Mouse (Mus musculus): ENCODE measurements at regions not wholly inside any gene's neighbourhood (a gene's known extent, or its start where the extent isn't known, plus 50 kb on each side); places are given as distances from the start of the nearest gene placed in this dataset.
"Not testable (repeated sequence)": the region's sequence is repeated elsewhere in the genome, so short reads cannot be mapped to it uniquely, and the experiment has no call there.

- no peak for DNase-seq (ENCODE audit: low spot score)
- WGBS: 50% methylated on average over 2 of the region's 2 CpGs
- Histone ChIP-seq H3K4me1 (ENCODE audit: control insufficient read depth, insufficient read depth, low read length) (no peaks in the 10 kb centered on the region), H3K4me2 (ENCODE audit: low read length) (no peak overlapping the region), H3K36me3 (ENCODE audit: control insufficient read depth, insufficient read depth, low read length) (no peaks in the 10 kb centered on the region), H3K9me3 (replicated peaks; ENCODE audit: control insufficient read depth, low read length) (no peaks in the 10 kb centered on the region), H3K4me3 (ENCODE audit: low read depth, low read length) (no peak overlapping the region), H3K9ac (ENCODE audit: low read length) (no peak overlapping the region), H3K27ac (ENCODE audit: low read depth, low read length) (no peak overlapping the region), H3K27me3 (replicated peaks; ENCODE audit: control insufficient read depth, insufficient read depth, low read length) (no peaks in the 10 kb centered on the region)
- no peak for ATAC-seq
Observed at GRCm38 (mm10) chr14:104410730-104411129, 57.1 kb downstream of the Pou4f1 start.

GRCm38 (mm10) chr14:104410292-104410691 is 57.5 kb downstream of the Pou4f1 start:
- no peak overlapping the region for H3K9ac ChIP-seq (ENCODE audit: low read length)
- ATAC-seq (no peak), DNase-seq (ENCODE audit: low spot score) (no peak)
- no peak overlapping the region for H3K4me2 ChIP-seq (ENCODE audit: low read length)
- H3K9me3 ChIP-seq (replicated peaks; ENCODE audit: control insufficient read depth, low read length): no peaks in the 10 kb centered on the region
- no peak overlapping the region for H3K4me3 ChIP-seq (ENCODE audit: low read depth, low read length)
- no peaks in the 10 kb centered on the region for H3K27me3 ChIP-seq (replicated peaks; ENCODE audit: control insufficient read depth, insufficient read depth, low read length)
- 57% methylated on average over 6 of the region's 6 CpGs for WGBS
- H3K4me1 ChIP-seq (ENCODE audit: control insufficient read depth, insufficient read depth, low read length): no peaks in the 10 kb centered on the region
- H3K27ac ChIP-seq (ENCODE audit: low read depth, low read length): no peak overlapping the region
- H3K36me3 ChIP-seq (ENCODE audit: control insufficient read depth, insufficient read depth, low read length): no peaks in the 10 kb centered on the region

GRCm38 (mm10) chr14:104406062-104406461 is 61.7 kb downstream of the Pou4f1 start:
- no peak; the same call in 1 of the 2 replicates for ATAC-seq
- no peak overlapping the region for H3K4me2 ChIP-seq (ENCODE audit: low read length)
- DNase-seq (ENCODE audit: low spot score): peak; percentile 16
- no peak overlapping the region for H3K27ac ChIP-seq (ENCODE audit: low read depth, low read length)
- no peak overlapping the region for H3K4me3 ChIP-seq (ENCODE audit: low read depth, low read length)
- no peaks in the 10 kb centered on the region for H3K36me3 ChIP-seq (ENCODE audit: control insufficient read depth, insufficient read depth, low read length)
- no peaks in the 10 kb centered on the region for H3K4me1 ChIP-seq (ENCODE audit: control insufficient read depth, insufficient read depth, low read length)
- no peaks in the 10 kb centered on the region for H3K27me3 ChIP-seq (replicated peaks; ENCODE audit: control insufficient read depth, insufficient read depth, low read length)
- no peaks in the 10 kb centered on the region for H3K9me3 ChIP-seq (replicated peaks; ENCODE audit: control insufficient read depth, low read length)
- no peak overlapping the region for H3K9ac ChIP-seq (ENCODE audit: low read length)
- WGBS: 47% methylated on average over 3 of the region's 3 CpGs

GRCm38 (mm10) chr14:104389297-104390071 is 78.3 kb downstream of the Pou4f1 start:
- no peak for ATAC-seq
- DNase-seq (ENCODE audit: low spot score): peak; percentile 28
- 69% methylated on average over 8 of the region's 8 CpGs for WGBS

GRCm38 (mm10) chr14:104388879-104389278 is 78.9 kb downstream of the Pou4f1 start:
- ATAC-seq: no peak

More at GRCm38 (mm10) chr14:104389297-104390071, 78.3 kb downstream of the Pou4f1 start:
- Histone ChIP-seq H3K9ac (ENCODE audit: low read length) (no peak overlapping the region), H3K27ac (ENCODE audit: low read depth, low read length) (no peak overlapping the region), H3K4me1 (ENCODE audit: control insufficient read depth, insufficient read depth, low read length) (no peaks in the 10 kb centered on the region), H3K27me3 (replicated peaks; ENCODE audit: control insufficient read depth, insufficient read depth, low read length) (no peaks in the 10 kb centered on the region), H3K4me2 (ENCODE audit: low read length) (no peak overlapping the region), H3K4me3 (ENCODE audit: low read depth, low read length) (no peak overlapping the region), H3K9me3 (replicated peaks; ENCODE audit: control insufficient read depth, low read length) (no peaks in the 10 kb centered on the region), H3K36me3 (ENCODE audit: control insufficient read depth, insufficient read depth, low read length) (no peaks in the 10 kb centered on the region)

GRCm38 (mm10) chr14:104380986-104381385 is 86.8 kb downstream of the Pou4f1 start:
- ATAC-seq (peak; percentile 75; the same call in 1 of the 2 replicates), DNase-seq (ENCODE audit: low spot score) (peak; percentile 59)
- no peaks in the 10 kb centered on the region for H3K36me3 ChIP-seq (ENCODE audit: control insufficient read depth, insufficient read depth, low read length)
- H3K4me1 ChIP-seq (ENCODE audit: control insufficient read depth, insufficient read depth, low read length): no peaks in the 10 kb centered on the region
- no peak overlapping the region for H3K27ac ChIP-seq (ENCODE audit: low read depth, low read length)
- 45% methylated on average over 5 of the region's 5 CpGs for WGBS
- H3K9ac ChIP-seq (ENCODE audit: low read length): no peak overlapping the region
- no peak overlapping the region for H3K4me3 ChIP-seq (ENCODE audit: low read depth, low read length)
- no peaks in the 10 kb centered on the region for H3K27me3 ChIP-seq (replicated peaks; ENCODE audit: control insufficient read depth, insufficient read depth, low read length)
- H3K9me3 ChIP-seq (replicated peaks; ENCODE audit: control insufficient read depth, low read length): no peaks in the 10 kb centered on the region
- H3K4me2 ChIP-seq (ENCODE audit: low read length): no peak overlapping the region

More at GRCm38 (mm10) chr14:104388879-104389278, 78.9 kb downstream of the Pou4f1 start:
- Histone ChIP-seq H3K27ac (ENCODE audit: low read depth, low read length) (no peak overlapping the region), H3K4me2 (ENCODE audit: low read length) (no peak overlapping the region), H3K9me3 (replicated peaks; ENCODE audit: control insufficient read depth, low read length) (no peaks in the 10 kb centered on the region), H3K9ac (ENCODE audit: low read length) (no peak overlapping the region), H3K4me3 (ENCODE audit: low read depth, low read length) (no peak overlapping the region), H3K36me3 (ENCODE audit: control insufficient read depth, insufficient read depth, low read length) (no peaks in the 10 kb centered on the region), H3K27me3 (replicated peaks; ENCODE audit: control insufficient read depth, insufficient read depth, low read length) (no peaks in the 10 kb centered on the region), H3K4me1 (ENCODE audit: control insufficient read depth, insufficient read depth, low read length) (no peaks in the 10 kb centered on the region)
- DNase-seq (ENCODE audit: low spot score): no peak
- WGBS: 74% methylated on average over 2 of the region's 2 CpGs

GRCm38 (mm10) chr14:104372776-104373175 is 95.0 kb downstream of the Pou4f1 start:
- Histone ChIP-seq H3K9ac (ENCODE audit: low read length) (no peak overlapping the region), H3K9me3 (replicated peaks; ENCODE audit: control insufficient read depth, low read length) (no peaks in the 10 kb centered on the region), H3K27ac (ENCODE audit: low read depth, low read length) (no peak overlapping the region), H3K4me2 (ENCODE audit: low read length) (no peak overlapping the region), H3K27me3 (replicated peaks; ENCODE audit: control insufficient read depth, insufficient read depth, low read length) (no peaks in the 10 kb centered on the region), H3K4me1 (ENCODE audit: control insufficient read depth, insufficient read depth, low read length) (no peaks in the 10 kb centered on the region), H3K36me3 (ENCODE audit: control insufficient read depth, insufficient read depth, low read length) (no peaks in the 10 kb centered on the region), H3K4me3 (ENCODE audit: low read depth, low read length) (no peak overlapping the region)
- no peak for DNase-seq (ENCODE audit: low spot score)
- no peak for ATAC-seq
- 82% methylated on average over 7 of the region's 7 CpGs for WGBS

GRCm38 (mm10) chr14:104356636-104357035 is 111.2 kb downstream of the Pou4f1 start:
- H3K4me2 ChIP-seq (ENCODE audit: low read length): no peak overlapping the region
- no peaks in the 10 kb centered on the region for H3K27me3 ChIP-seq (replicated peaks; ENCODE audit: control insufficient read depth, insufficient read depth, low read length)
- H3K9ac ChIP-seq (ENCODE audit: low read length): no peak overlapping the region
- H3K9me3 ChIP-seq (replicated peaks; ENCODE audit: control insufficient read depth, low read length): no peaks in the 10 kb centered on the region
- H3K36me3 ChIP-seq (ENCODE audit: control insufficient read depth, insufficient read depth, low read length): no peaks in the 10 kb centered on the region
- no peak overlapping the region for H3K27ac ChIP-seq (ENCODE audit: low read depth, low read length)
- WGBS: 76% methylated on average over 1 of the region's 1 CpGs
- ATAC-seq (no peak), DNase-seq (ENCODE audit: low spot score) (no peak)
- H3K4me1 ChIP-seq (ENCODE audit: control insufficient read depth, insufficient read depth, low read length): no peaks in the 10 kb centered on the region
- no peak overlapping the region for H3K4me3 ChIP-seq (ENCODE audit: low read depth, low read length)

- 93% methylated on average over 15 of the region's 15 CpGs for WGBS
- H3K4me2 ChIP-seq (ENCODE audit: low read length); DNase-seq (ENCODE audit: low spot score); ATAC-seq; H3K27ac ChIP-seq (ENCODE audit: low read depth, low read length); H3K4me3 ChIP-seq (ENCODE audit: low read depth, low read length); H3K27me3 ChIP-seq (replicated peaks; ENCODE audit: control insufficient read depth, insufficient read depth, low read length); H3K4me1 ChIP-seq (ENCODE audit: control insufficient read depth, insufficient read depth, low read length); H3K9me3 ChIP-seq (replicated peaks; ENCODE audit: control insufficient read depth, low read length); H3K36me3 ChIP-seq (ENCODE audit: control insufficient read depth, insufficient read depth, low read length); H3K9ac ChIP-seq (ENCODE audit: low read length): not testable (repeated sequence)
Observed at GRCm38 (mm10) chr14:104336783-104337182, 131.0 kb downstream of the Pou4f1 start.
